Mouse (Mus musculus): Measurements from ENCODE around the gene Slc9a8. TPM values are rescaled to one million over a fixed set of nuclear protein-coding genes. Genes with fewer than 3 reads are reported as not detected.

Slc9a8 gene
- total RNA-seq, 2 experiments from 2014 or later: 29.9 to 33.3 TPM

DNA sequence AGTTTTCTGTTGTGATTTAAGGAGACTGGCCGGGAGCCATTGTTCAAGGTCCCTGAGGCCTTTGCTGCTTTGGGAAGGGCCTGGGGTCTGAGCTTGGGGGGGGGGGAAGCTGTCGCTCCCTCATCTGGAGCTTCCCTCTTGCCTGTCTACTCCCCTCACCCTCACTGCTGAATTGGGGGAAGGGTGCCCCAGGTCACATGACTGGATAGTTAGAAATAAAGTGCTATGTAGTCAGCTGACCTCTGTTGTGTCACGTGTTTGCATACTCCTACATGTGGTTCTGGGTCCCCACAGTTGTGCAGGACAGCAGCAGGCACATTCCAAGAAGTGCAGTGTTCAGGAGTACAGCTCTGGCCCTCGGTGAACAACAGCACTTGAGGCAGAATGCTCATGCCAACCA lies 55.2 kb downstream of the Slc9a8 start:
- no peak for DNase-seq (ENCODE audit: low spot score in 2 of 2)

DNA sequence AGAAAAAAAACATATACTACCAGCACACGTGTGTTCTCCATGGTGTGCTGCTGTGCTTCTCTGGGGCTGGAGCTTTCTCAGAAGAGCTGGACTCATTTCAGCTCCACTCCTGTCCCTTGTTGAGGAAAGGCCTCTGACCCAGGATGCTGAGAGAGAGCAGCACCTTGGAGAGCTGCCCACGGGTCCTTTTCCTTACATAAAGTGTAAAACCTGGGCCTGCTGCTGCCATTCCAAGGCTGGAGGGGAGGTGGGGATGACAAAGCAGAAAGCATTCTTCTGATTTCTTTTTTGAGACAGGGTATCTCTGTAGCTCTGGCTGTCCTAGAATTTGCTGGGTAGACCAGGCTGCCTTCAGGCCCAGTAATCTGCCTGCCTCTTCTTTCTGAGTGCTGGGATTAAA lies 56.6 kb downstream of the Slc9a8 start:
- no peak for DNase-seq (ENCODE audit: low spot score in 2 of 2)

DNA sequence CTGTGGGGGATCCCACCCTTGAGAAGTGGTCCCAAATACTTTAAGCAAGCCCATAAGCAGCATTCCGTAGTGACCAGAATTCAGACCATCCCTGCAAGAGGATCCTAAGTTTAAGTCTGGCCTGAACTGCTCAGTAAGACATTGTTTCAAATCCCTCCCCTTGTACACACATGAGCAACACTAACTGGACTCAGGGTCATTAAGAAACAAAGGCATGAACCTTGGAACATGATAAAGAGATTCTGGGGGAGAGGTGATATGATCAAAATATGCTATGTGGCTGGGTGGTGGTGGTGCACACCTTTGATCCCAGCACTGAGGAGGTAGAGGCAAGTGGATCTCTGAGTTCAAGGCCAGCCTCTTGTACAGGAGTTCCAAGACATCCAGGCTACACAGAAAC lies 58.0 kb downstream of the Slc9a8 start:
- no peak for DNase-seq (ENCODE audit: low spot score in 2 of 2)

DNA sequence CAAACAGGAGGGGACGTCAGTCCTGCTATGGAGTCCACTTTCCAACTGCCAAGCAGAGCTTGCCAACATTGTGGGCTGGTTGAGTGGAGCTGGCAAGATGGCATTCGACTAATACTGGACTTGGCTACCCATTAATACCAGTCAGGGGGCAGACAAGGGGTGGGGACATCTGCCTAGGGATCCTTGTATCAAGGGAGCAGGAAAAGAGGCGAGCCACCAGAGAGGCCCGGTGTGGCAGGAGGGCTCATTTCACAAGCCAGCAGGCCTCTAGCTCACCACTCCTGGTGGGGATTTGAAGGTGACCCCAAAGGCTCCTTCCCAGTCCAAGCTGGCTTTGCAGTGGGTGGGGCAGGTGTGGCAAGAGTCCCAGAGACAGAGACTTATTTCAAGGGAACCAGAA lies 61.2 kb downstream of the Slc9a8 start:
- no peak for DNase-seq (ENCODE audit: low spot score in 2 of 2)

DNA sequence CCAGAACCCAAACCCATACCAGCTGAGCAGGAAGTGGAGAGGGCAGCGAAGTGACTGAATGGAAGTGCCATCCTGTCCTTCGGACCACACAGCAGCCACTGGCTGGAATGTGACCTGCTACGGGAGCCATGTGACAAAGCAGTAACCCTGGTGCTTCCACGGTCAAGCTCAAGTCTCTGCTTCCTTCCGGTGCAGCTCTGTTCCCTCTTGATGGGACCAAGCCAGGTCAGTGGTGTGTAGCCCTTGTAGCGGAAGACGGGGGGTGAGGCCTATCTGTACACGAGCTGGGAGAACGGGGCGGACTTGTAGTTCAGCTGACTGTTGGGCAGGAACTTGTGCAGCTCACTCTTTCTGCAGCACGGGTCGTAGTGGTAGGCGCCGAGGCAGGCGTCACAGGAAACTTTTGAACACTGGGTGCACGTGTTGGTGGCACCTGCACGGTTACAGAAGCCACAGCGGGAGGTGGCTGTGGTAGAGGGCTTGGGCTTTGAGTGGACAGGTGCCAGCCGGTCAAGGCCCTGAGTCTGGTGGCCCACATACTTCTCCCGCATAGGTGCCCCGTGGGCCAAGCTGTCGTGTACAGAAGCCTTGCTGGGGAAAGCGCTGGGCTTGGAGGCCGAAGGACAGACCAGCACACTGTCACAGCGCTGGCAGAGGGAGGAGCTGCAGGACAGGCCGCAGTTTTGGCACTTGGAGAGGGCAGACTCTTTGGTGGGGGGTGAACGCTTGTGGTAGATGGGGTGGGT lies 61.7 kb downstream of the Slc9a8 start:
- no peak for DNase-seq (ENCODE audit: low spot score in 2 of 2)

GRCm38 (mm10) chr2:167483827-167484410 lies 62.4 kb downstream of the Slc9a8 start:
- no peak for DNase-seq (ENCODE audit: low spot score in 2 of 2)

DNA sequence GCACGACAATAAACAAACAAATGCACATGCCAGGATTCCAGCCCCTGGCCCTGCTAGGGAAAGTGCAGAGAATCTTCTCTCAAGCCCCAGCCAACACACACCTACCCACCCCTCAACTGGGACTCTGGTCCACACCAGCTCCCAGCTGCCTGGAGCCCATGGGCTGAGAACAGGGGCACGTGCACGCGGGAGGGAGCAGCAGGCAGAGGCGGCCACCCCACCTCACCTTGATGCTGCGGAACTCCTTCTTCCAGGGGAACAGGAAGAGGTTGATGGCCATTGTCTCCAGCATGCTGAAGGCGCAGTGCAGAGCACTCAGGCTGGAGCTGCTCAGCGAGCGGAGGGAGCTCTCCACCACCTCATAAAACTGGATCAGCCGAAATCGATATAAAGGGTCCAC lies 63.4 kb downstream of the Slc9a8 start:
- DNase-seq (ENCODE audit: low spot score in 2 of 2): no peak

GRCm38 (mm10) chr2:167485501-167486377 lies 64.2 kb downstream of the Slc9a8 start:
- DNase-seq (ENCODE audit: low spot score in 2 of 2): peak; percentile 69 to 74

DNA sequence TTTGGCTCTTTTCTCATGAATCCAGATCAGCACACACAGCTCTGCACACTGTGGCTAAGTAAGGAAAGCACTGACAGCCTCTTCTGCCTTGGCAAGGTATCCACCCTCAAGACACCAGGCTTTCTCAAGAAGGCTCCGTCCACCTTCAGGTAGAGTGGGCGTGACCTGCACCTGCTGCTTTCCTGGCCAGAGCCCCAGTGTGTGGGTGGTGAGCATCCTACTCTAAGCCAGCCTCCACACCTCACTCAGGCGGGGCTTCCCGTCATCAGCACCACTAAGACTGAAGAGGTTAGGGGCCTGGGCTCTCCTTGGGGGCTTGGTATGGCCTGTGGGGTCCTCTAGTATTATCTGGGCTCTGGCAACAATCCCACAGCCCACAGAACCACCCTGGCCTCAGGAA lies 65.1 kb downstream of the Slc9a8 start:
- DNase-seq (ENCODE audit: low spot score in 2 of 2): no peak

- no peak for DNase-seq (ENCODE audit: low spot score in 2 of 2)
These were observed 66.0 kb downstream of the Slc9a8 start for GRCm38 (mm10) chr2:167487551-167487950.

GRCm38 (mm10) chr2:167487994-167488393 lies 66.5 kb downstream of the Slc9a8 start:
- DNase-seq (ENCODE audit: low spot score in 2 of 2): no peak

DNA sequence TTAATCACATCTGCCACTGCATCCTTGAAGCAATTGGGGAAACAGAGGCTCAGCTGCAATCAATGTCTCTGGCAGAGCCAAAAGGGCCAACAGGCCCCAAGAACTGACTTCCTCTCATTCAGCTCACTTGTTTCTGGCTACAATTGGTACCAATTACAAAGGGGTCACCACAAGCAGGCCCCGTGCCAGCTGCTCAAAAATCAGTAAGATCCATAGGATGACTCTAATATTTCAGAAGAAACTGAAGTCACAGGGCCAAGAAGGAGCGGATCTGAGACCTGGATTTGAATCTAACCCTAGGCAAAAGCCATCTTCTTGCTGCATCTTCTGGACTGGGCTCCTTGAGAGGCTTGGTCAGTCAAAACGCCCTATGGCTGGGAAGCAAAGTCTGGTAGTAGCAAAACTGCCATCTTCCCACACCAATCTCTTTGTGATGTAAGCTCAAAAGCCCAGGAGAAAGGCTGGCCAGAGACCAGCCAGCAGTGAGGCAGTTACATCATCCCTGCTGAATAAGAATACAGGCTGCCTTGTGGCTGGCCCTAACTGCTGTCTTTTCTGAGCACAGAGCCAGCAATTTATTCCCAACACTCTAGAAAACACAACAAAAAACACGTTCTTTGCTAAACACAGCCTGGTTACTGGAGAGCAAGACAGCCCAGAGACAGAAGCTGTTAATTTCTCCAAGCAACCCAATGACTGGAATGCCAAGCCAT lies 69.5 kb downstream of the Slc9a8 start:
- peak; percentile 59 to 80 for DNase-seq (ENCODE audit: low spot score in 2 of 2)

DNA sequence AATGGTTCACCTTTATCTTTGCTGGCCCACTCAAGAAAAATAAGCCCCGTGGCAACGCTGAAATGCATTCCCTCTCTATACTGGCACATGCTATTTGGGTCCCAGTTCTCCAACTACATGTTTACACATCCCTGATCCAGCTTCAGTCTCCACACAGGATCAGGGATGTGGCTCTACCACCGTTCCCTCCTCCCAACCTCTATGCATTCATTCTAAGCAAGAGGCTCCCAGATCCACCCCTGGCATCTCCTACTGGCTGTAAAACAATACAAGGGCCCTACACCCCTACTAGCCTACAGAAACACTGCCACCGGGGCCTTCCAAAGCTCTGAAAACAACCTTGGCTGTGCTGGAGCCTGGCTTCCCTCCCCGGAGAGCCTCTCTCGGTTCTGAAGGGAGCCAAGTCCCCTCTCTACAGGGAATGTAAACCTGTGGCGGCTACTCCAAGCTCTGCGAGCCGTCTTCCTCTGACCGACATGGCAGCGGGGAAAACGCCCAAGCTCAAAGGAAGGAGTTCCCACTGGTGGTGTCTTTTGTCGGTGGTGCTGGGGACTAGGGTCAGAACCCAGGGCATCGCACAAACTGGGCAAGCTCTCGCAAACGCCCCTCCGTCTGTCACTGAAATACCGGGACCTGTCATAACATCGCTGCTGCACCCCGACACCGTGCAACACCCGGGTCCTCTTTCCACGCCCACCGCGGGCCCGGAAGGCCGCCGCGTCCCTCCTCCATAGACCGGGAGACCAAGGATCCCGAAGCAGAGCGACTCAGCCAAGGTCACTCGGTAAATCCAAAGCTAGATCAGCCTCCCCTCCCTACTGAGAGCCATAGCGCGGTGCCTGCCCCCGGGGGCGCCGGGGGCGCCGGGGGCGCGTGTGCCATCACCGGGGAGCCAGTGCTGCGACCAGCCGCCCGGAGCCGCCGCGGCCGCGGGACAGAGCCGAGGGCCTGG lies 70.5 kb downstream of the Slc9a8 start, which contains the start of gene Rnf114:
Rnf114 (plus strand) TSS at position 889 of the 952 bp plus-strand sequence.
- DNase-seq (ENCODE audit: low spot score in 2 of 2): peak in 1 of 2 experiments; percentile 35

DNA sequence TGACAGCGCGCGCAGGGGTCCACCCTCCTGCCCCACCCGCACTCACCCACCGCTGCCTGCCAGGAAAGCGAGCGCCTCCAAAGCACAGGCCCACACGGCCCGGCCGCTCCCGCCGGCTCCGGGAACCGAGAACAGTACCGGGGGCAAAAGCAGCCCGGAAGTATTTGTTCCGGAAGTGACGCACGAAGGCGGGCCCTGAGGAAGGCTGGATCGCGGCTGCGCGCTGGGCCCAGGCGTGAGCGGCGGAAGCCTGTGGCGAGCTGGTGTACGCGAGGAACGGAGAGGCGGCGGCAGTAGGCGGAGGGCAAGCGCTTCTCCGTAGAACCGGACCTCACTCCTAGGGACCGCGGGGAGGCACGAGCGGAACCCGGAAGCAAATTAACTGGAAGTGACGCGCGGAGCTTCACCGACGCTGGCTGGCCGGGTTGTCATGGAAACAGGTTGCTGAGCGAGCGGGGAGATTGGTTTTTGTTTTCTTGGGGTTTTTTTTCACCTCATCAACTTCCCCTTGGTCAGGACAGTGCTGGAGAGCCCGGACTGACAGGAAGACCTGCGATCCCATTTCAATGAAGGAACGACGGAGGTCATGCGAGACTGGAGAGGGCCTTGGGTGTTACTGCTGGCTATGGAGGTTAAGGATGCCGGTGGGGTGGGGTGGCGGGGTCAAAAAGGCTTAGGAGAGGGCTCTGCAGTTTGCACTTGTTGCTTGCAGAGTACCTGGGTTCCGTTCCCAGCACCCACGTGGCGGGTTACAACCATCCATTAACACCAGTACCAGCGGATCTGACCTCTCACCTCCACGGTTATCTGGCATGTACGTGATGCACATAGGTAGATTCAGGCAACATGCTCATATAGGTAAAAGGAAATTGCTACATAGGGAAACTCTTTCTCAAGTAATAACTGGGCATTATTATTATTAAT lies 71.5 kb downstream of the Slc9a8 start, which contains the start of gene Spata2:
Spata2 (minus strand) TSS at position 175 of the 924 bp plus-strand sequence.
- peak; percentile 93 to 96 for DNase-seq (ENCODE audit: low spot score in 2 of 2)

DNA sequence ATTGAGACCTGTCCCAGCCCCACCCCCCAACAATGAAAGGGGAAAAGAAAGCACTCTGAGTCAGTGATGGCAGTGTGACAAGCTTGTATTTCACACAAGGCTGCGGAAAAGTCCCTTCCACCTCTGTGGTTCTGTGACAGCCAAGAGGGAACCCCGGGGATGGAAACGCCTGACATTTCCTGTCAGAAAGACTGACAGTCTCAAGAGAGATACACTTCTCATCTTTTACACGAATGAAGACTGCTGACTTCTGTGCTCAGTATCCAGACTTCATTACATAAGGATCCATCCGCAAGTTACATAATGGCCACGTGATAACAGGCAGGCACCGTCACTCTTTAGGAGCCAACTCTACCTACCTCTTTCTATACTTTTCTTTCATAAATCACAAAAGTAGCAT lies 74.9 kb downstream of the Slc9a8 start:
- no peak for DNase-seq (ENCODE audit: low spot score in 2 of 2)

DNA sequence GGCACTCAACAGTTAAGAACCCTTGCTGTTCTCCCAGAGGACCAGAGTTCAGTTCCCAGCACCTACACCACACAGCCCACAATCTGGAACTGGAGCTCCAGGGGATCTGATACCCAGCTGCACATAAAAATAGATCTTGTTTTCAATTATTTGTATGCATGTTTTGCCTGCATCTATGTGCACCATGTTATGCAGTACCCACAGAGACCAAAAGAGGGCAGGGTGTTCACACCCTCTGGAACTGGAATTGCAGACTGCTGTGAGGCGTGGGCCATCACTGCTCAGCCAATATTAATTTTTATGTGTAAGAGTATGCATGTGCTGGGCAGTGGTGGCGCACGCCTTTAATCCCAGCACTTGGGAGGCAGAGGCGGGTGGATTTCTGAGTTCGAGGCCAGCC lies 75.8 kb downstream of the Slc9a8 start:
- no peak for DNase-seq (ENCODE audit: low spot score in 2 of 2)

- DNase-seq (ENCODE audit: low spot score in 2 of 2): no peak
These were observed 81.2 kb downstream of the Slc9a8 start for GRCm38 (mm10) chr2:167502554-167503252.

- peak; percentile 85 to 90 for DNase-seq (ENCODE audit: low spot score in 2 of 2)
These were observed 81.9 kb downstream of the Slc9a8 start for GRCm38 (mm10) chr2:167503253-167503895.
